Mouse (Mus musculus): ENCODE data around the gene Etnk1.
"Not testable (repeated sequence)": the region's sequence is repeated elsewhere in the genome, so short reads cannot be mapped to it uniquely, and the experiment has no call there.

Etnk1 gene

GRCm38 (mm10) chr6:143171781-143172465 is 4.9 kb downstream of the Etnk1 start:
- DNase-seq, result no peak

GRCm38 (mm10) chr6:143172683-143173082 is 5.7 kb downstream of the Etnk1 start:
- not testable (repeated sequence) for DNase-seq

DNA sequence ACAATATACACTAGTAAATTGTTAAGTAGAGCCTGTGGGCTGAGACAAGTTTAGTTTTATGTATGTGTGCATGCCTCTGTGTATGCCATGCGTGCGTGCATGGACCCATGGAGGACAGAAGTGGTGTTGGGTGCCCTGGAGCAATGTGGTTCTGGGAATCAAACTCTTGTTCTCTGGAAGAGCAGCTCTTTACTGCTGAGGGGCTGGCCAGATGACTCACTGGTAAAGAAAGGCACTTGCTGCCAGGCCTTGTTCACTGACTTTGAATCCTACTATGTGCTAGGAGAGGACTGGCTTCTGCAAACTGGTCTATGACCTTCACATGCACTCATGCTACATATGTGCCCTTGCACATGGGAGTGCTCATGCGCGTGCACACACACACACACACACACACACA is 7.2 kb downstream of the Etnk1 start:
- DNase-seq, result no peak

- DNase-seq, result no peak
Observed at GRCm38 (mm10) chr6:143174906-143175656, 8.1 kb downstream of the Etnk1 start.

DNA sequence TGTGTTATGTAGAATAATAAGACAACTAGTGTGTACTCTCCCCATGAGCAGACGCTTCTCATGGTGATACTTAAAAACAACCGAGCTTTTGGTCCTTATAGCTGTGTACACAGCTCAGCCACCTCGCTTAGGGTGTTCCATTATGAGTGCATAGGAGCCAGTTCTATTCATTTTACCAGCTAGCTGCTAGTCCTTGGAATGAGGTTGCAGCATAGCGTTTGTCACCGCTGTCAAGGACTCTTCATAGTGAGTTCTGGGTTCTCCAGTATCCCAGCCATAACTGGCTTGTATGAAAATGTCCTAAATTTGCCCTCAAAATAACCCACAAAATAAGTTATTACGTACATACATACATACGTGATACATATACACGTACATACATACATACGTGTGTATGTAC is 9.1 kb downstream of the Etnk1 start:
- no peak for DNase-seq

GRCm38 (mm10) chr6:143176591-143176990 is 9.6 kb downstream of the Etnk1 start:
- no peak for DNase-seq

DNA sequence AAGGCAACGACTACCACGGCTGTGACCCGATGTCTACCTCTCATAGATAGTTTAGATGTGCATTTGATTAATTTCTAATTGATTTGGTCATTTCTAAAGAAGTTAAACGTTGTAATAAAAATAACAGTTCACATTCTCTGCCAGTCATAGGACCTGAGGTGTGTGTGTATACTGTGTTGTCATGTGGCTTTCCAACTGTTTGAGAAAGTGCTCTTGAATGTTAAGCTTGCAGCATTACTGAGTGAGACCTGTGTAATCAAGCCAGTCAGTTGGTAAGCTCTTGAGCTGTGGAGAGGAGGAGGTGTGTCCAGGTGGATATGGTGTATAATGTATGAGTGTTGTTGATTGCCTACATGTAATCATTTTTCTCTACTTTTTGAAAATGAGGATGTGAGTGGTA is 12.2 kb downstream of the Etnk1 start:
- DNase-seq, result no peak

GRCm38 (mm10) chr6:143179733-143180132 is 12.7 kb downstream of the Etnk1 start:
- DNase-seq, result no peak

DNA sequence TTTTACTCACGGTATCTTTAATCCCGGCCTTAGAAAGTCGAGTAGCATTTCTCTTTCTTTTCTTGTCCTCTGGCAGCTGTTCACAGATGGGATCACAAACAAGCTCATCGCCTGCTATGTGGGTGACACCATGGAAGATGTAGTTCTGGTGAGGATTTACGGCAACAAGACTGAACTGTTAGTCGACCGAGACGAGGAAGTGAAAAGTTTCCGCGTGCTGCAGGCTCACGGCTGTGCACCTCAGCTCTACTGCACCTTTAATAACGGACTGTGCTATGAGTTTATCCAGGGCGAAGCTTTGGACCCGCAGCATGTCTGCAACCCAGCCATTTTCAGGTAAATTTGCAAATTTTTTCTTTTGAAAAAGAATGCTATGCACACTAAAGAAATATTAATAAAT is 13.5 kb downstream of the Etnk1 start:
- no peak for DNase-seq

DNA sequence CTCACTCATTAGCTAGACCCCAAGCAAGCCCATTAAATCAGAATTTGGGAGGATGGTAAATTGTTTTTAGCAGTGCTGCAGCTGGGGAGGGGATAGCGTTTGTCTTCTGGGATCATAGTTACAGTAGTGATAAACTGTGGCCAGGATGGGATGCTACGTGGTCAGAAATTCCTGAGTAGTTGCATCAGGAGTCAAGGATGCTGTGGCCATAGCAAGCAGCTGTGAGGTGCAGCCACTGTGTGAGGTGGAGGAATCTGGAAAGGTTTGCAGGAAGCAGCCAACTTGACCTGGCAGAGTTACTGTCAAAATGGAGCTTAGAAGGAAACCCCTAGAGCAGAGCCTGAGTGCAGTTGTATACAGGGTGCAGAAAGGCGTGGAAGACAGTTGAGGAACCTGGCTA is 17.1 kb downstream of the Etnk1 start:
- no peak for DNase-seq

DNA sequence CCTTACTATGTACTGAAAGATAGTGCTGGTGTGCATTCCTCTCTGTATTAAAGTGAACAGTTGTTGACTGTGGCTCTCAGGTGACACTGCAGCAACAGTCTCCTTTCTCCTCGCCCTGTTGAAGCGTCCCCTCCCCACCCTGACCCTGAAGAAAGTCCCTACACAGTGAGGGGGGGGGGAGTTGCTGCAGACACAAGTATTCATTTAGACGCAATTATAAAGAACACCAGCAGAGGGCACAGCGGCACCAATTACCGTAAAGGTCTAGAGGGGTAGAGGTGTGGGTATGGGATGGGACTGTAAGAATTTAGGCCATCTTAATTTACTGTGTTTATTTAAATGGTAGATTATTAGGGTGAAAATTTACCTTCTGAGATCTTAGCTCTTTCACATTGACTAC is 17.7 kb downstream of the Etnk1 start:
- DNase-seq, result no peak

GRCm38 (mm10) chr6:143190838-143191476 is 23.9 kb downstream of the Etnk1 start:
- DNase-seq, result no peak

GRCm38 (mm10) chr6:143191477-143192098 is 24.6 kb downstream of the Etnk1 start:
- DNase-seq, result no peak

DNA sequence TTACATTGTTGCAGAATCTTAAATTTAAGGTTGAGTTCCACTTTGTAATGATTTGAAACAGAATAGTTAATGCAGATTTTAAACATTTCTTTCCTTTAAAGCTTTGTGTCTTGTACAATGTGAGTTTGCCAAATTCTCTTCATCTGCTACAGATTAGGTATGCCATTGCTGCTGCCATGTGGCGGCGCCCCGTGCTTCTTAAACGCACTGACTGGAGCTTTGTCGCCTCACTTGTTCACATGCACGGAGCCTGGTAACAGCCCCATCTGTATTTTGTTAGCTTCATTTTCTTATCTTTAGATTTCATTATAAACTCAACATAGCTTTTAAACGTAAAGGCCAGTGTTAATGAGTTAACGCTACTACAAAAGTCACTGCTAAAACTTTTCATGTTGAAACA is 25.7 kb downstream of the Etnk1 start:
- no peak for DNase-seq

GRCm38 (mm10) chr6:143193166-143193565 is 26.1 kb downstream of the Etnk1 start:
- peak; percentile 50 for DNase-seq

DNA sequence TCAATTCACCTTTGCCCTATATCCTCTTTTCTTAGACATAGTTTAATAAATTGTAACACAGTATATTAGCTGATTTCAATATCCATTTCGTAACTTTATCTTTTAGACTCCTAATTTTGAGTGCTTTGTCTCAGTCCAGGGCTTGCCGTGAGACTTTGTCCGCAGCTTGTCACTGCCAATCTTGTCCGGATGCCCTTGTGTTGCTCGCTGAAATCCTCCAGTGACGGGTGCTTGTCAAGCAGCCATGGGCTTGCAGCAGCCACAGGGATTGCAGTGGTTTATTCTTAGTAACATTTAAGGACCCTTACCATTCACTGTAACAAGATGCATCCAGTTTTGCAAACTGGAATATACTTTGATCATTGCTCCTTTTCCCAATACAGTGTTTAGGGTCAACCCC is 26.6 kb downstream of the Etnk1 start:
- no peak for DNase-seq

DNA sequence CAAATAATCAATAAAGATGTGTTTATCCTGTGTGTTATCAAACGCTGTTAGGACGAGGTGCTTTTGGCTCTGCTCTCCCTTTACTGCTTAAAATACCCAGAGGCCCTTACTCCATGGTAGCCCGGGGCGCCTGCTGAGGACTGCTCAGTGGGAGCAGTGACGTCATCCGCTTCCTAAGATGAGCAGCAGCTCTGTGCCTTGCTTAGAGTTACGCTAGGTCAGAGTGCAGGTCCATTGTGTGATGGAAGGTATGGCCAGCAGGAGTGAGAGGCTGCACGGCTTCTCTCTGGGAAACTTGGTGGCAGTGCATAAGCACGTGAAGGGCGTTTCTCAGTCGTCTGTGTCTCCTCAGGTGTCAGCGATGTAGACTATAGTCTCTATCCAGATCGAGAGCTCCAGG is 30.0 kb downstream of the Etnk1 start:
- DNase-seq, result no peak

DNA sequence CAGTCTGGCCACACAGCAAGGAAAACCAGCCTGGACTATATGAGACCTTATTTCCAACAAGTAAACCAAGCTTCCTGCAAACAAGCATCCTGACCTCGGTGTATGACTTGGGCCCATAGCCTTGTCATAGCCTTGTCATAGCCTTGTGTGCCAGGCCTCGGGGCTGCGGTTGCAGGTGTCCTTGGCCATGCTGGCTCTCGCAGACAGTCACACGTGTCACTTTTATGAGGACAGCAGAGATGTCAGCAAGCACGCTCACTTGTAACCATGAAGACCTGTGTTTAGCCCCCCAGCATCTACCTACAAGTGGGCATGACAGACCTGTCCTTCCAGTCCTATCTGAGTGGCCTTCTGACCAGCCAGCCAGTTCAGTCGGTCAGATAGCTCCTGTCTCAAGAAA is 31.4 kb downstream of the Etnk1 start:
- no peak for DNase-seq

GRCm38 (mm10) chr6:143203097-143203496 is 36.1 kb downstream of the Etnk1 start:
- DNase-seq, result no peak

GRCm38 (mm10) chr6:143208880-143209279 is 41.9 kb downstream of the Etnk1 start:
- DNase-seq, result no peak

DNA sequence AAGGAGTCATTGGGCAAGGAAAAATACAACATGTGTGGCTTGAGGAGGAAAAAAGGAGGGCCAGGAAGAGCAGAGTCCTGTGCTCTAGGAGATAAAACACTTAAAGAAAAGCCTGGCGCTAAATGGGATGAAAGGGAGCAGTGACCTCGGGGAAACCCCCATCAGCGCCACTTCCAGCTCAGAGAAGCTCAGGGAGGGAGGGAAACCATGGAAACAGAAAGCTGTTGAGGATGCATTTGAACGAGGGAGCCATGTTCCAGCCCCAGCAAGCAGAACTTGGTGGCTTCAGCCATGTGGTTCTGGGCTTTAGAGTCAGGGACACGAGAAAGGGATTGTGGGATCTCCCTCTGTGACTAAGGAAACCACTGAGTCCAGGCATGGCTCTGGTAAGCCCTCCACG is 45.7 kb downstream of the Etnk1 start:
- no peak for DNase-seq

DNA sequence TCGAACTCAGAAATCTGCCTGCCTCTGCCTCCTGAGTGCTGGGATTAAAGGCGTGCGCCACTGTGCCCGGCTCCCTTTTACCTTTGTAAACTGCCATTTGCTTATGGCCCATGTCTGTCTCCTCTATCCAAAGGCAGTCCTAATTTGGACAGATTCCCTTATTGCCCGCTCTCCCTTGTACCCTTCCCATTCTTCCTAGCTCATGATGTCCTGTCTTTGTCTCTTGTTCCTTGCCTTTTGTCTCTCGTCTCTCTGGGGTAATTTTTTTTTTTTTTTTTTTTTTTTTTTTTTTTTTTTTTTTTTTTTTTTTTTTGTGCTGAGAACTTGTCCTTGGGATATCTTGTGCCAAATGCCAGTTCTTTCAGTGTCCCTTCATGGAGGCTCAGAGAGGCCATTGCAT is 46.4 kb downstream of the Etnk1 start:
- DNase-seq, result no peak

GRCm38 (mm10) chr6:143216221-143216620 is 49.2 kb downstream of the Etnk1 start:
- no peak for DNase-seq

- peak; percentile 24 for DNase-seq
Observed at GRCm38 (mm10) chr6:143219347-143219746, 52.3 kb downstream of the Etnk1 start.
